Comparison of ENCODE assay signal across 8 mouse cellular contexts in the genomic region with DNA sequence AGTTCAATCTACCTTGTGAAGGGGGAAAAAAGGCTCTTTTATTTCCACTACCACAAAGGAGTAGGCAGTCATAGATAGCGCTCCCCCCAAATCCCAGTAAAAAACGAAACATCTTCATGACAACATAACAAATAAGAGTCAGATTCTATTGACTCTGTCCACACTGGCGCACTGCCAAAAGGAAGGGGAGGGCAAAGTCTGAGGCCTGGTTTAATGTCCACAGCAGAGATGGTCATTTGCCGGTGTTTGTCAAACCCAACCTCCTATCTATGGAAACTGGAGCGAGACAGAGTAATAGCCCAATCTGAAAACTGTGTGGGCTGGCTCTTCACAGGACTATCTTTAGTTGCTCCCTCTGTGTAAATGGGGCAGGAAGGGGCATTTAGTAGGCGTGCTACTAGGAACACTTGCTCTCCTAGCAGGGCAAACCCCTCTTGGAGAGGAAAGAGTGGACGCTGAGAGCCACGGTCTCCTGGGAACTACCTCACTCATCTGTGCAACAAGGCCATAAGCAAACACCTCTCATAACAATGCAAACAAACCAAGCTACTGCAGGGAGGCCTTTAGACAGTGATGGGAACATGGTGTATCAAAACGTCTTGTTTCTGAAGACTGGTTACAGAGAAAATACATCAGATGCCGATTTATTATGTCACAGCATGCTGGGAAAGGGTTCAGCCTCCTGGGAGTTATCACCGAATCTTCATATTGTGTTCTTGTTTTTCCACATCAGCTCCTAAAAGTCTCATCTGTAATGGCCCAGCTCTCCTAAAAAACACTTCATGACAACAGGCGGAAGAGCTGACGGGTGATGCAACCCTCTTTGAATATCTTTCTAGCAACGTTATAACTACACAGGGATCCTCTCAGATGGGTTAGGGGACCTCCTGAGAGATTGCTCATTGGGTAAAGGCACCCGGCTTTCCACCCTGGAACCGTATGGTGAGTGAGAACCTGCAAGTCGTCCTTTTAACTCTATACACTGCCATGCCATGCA. TPM values are rescaled to one million over a fixed set of nuclear protein-coding genes. Genes with fewer than 3 reads are reported as not detected.
DNase-seq lines count a peak whose midpoint lies in the region; ATAC-seq lines count a peak whose summit lies in the region.

No protein-coding gene starts in this region.

- 38% methylated on average over 17 of the region's 17 CpGs for WGBS in heart, embryonic 16.5 days

- H3K9me3 ChIP-seq in heart, embryonic 16.5 days (replicated peaks; ENCODE audit: control insufficient read depth, low read length): no peaks in the 10 kb centered on the region

- peak; percentile 69 for DNase-seq in left cerebral cortex, postnatal 4 days
- DNase-seq in left cerebral cortex, adult 9 months (ENCODE audit: low spot score in 2 of 2): no peak
- DNase-seq in cerebellum, postnatal 14 days: peak; percentile 69 to 84
- DNase-seq in kidney, postnatal 10 days: peak; percentile 90
- DNase-seq in lung, postnatal 25 days (ENCODE audit: low spot score): peak; percentile 79
- no peak for DNase-seq in spleen, adult 18-20 months

- intact Hi-C loops in left cerebral cortex, postnatal 4 days (cut with DNase I): no loop called here

- peaks cover 56% of the 10 kb centered on the region for H3K4me1 ChIP-seq in heart, embryonic 16.5 days (ENCODE audit: control insufficient read depth, insufficient read depth, low read length)

- ATAC-seq in heart, embryonic 16.5 days (replicated peaks; ENCODE audit: extremely low read depth, insufficient read depth, low FRiP score): no peak
- no peak for ATAC-seq in erythroid progenitor cell, adult 5-6 weeks (replicated peaks; ENCODE audit: low FRiP score, poor library complexity, severe bottlenecking)

- H3K4me2 ChIP-seq in heart, embryonic 16.5 days (ENCODE audit: low read depth, low read length): peak overlapping the region; percentile 76

- H3K9ac ChIP-seq in heart, embryonic 16.5 days (ENCODE audit: low read length): peak overlapping the region; percentile 82

- peak overlapping the region; percentile 80 for H3K4me3 ChIP-seq in heart, embryonic 16.5 days (ENCODE audit: low read length)

- H3K36me3 ChIP-seq in heart, embryonic 16.5 days (ENCODE audit: control insufficient read depth, insufficient read depth): no peaks in the 10 kb centered on the region

- H3K27me3 ChIP-seq in heart, embryonic 16.5 days (ENCODE audit: control insufficient read depth, insufficient read depth, low read length): no peaks in the 10 kb centered on the region

- H3K27ac ChIP-seq in heart, embryonic 16.5 days (ENCODE audit: low read length): no peak overlapping the region

RNA-seq across cellular contexts. Expression of gene Cry2, which starts 1.2 kb away (rescaled TPM):
- total RNA-seq in left cerebral cortex, postnatal 4 days (2021): 10 to 100 TPM; 74.6 to 75.8 TPM
- 18.4 and 18.6 TPM in 2 replicates for polyA plus RNA-seq in heart, embryonic 16.5 days (2015; fragmentation: Nextera tagmentation; extraction: Ambion mirVana)
- 1.8 and 5.0 TPM in 2 replicates for total RNA-seq in erythroid progenitor cell, adult 5-6 weeks (2015; ENCODE audit: low replicate concordance)
- total RNA-seq in erythroid progenitor cell, adult 5-6 weeks (2017; ENCODE audit: low replicate concordance): 1.9 and 2.7 TPM in 2 replicates

RNA-seq across cellular contexts. Expression of gene Slc35c1, which starts 27.7 kb away (rescaled TPM):
- 10 to 100 TPM; 18.0 to 18.1 TPM for total RNA-seq in left cerebral cortex, postnatal 4 days (2021)
- 9.9 and 12.9 TPM in 2 replicates for polyA plus RNA-seq in heart, embryonic 16.5 days (2015; fragmentation: Nextera tagmentation; extraction: Ambion mirVana)
- 7.1 and 9.0 TPM in 2 replicates for total RNA-seq in erythroid progenitor cell, adult 5-6 weeks (2015; ENCODE audit: low replicate concordance)
- total RNA-seq in erythroid progenitor cell, adult 5-6 weeks (2017; ENCODE audit: low replicate concordance): 2.7 and 9.2 TPM in 2 replicates

RNA-seq across cellular contexts. Expression of gene Mapk8ip1, which starts 31.5 kb away (rescaled TPM):
- 100 to 1,000 TPM; 306 to 339 TPM for total RNA-seq in left cerebral cortex, postnatal 4 days (2021)
- polyA plus RNA-seq in heart, embryonic 16.5 days (2015; fragmentation: Nextera tagmentation; extraction: Ambion mirVana): 5.7 TPM in 2 replicates
- total RNA-seq in erythroid progenitor cell, adult 5-6 weeks (2015; ENCODE audit: low replicate concordance): not detected in 2 replicates
- total RNA-seq in erythroid progenitor cell, adult 5-6 weeks (2017; ENCODE audit: low replicate concordance): 0.13 TPM in 1 of 2 replicates, not detected in the other

RNA-seq across cellular contexts. Expression of gene 1700029I15Rik, which starts 50.3 kb away (rescaled TPM):
- total RNA-seq in left cerebral cortex, postnatal 4 days (2021): 1 to 10 TPM; 2.8 to 3.2 TPM
- 1.8 and 2.6 TPM in 2 replicates for polyA plus RNA-seq in heart, embryonic 16.5 days (2015; fragmentation: Nextera tagmentation; extraction: Ambion mirVana)
- total RNA-seq in erythroid progenitor cell, adult 5-6 weeks (2015; ENCODE audit: low replicate concordance): 1.3 TPM in 1 of 2 replicates, not detected in the other
- not detected in 2 replicates for total RNA-seq in erythroid progenitor cell, adult 5-6 weeks (2017; ENCODE audit: low replicate concordance)

RNA-seq across cellular contexts. Expression of gene Large2, which starts 57.9 kb away (rescaled TPM):
- under 1 TPM; 0.60 to 0.72 TPM for total RNA-seq in left cerebral cortex, postnatal 4 days (2021)
- 1.7 and 2.0 TPM in 2 replicates for polyA plus RNA-seq in heart, embryonic 16.5 days (2015; fragmentation: Nextera tagmentation; extraction: Ambion mirVana)
- not detected in 2 replicates for total RNA-seq in erythroid progenitor cell, adult 5-6 weeks (2015; ENCODE audit: low replicate concordance)
- not detected in 2 replicates for total RNA-seq in erythroid progenitor cell, adult 5-6 weeks (2017; ENCODE audit: low replicate concordance)

Comparison
In these comparisons a context has a peak if more than half of its experiments do, and no peak if none do; other contexts are left out.
1. DNase-seq: peak in left cerebral cortex, postnatal 4 days (single experiment), cerebellum, postnatal 14 days (2 of 2), kidney, postnatal 10 days (single experiment) and lung, postnatal 25 days (single experiment); none in left cerebral cortex, adult 9 months (0 of 2) and spleen, adult 18-20 months (0 of 2).
2. RNA of gene Cry2, which starts 1.2 kb away (total RNA-seq): 74.6 to 75.8 TPM in left cerebral cortex, postnatal 4 days; 1.8 to 5.0 TPM in erythroid progenitor cell, adult 5-6 weeks; every median in the first group is over 10 times any median in the second.
3. RNA of gene Mapk8ip1, which starts 31.5 kb away (total RNA-seq): 306 to 339 TPM in left cerebral cortex, postnatal 4 days; 0.13 TPM in erythroid progenitor cell, adult 5-6 weeks; every median in the first group is over 100 times any median in the second.